ENCODE assay signal across 31 mouse cellular contexts in the genomic region with DNA sequence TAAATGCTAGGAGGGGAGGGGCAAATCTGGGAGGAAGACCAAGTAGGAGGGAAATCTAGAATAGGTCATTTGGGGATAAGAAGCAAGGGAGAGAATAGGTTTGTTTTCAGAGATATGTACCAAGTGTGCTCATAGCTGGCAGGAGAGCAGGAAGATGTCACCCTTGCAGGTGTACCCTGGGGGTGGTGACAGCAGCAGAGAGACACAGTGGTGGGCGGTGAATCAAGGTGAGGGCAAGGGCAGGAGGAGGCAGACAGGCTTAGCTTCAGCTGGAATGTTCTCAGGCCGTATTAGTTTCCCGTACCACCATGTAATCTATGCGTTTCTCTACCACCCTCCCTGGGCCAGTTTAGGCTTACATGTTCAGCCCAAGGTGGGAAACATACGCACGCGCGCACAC. TPM values are rescaled to one million over a fixed set of nuclear protein-coding genes. Genes with fewer than 3 reads are reported as not detected.
"Had no signal": no experiment of that assay in that cellular context is flagged by ENCODE, and none has a peak within 500 bp of the region (broad histone marks: within the 10 kb centered on the region; RNA-seq: fewer than 3 reads in every experiment).

No protein-coding gene starts in this region.

- H3K27ac ChIP-seq: heart, embryonic 15.5 days; hindbrain, embryonic 13.5 days; hindbrain, embryonic 15.5 days; hindbrain, postnatal 0 days; kidney, embryonic 15.5 days; kidney, postnatal 0 days; left cerebral cortex, adult 2 months; limb, embryonic 10.5 days; limb, embryonic 12.5 days; liver, embryonic 13.5 days; liver, embryonic 15.5 days had no signal

- H3K4me1 ChIP-seq: hindbrain, embryonic 13.5 days; hindbrain, embryonic 15.5 days; limb, embryonic 10.5 days; limb, embryonic 12.5 days; liver, embryonic 13.5 days; liver, embryonic 15.5 days had no signal

- H3K4me3 ChIP-seq: heart, embryonic 13.5 days; heart, embryonic 15.5 days; hindbrain, embryonic 13.5 days; hindbrain, embryonic 15.5 days; kidney, embryonic 15.5 days; layer of hippocampus, adult 2 months; left cerebral cortex, adult 2 months; limb, embryonic 10.5 days; limb, embryonic 12.5 days; liver, embryonic 13.5 days; liver, embryonic 15.5 days had no signal

- DNase-seq: gastrocnemius, postnatal 14 days; gastrocnemius, postnatal 36 days; heart, adult 18-20 months; heart, postnatal 36 days; kidney, adult 11 months; kidney, adult 2 months; kidney, adult 9 months; kidney, postnatal 25 days; kidney, postnatal 4 days; liver; liver, embryonic 13.5 days had no signal

- H3K27me3 ChIP-seq: heart, embryonic 13.5 days; heart, embryonic 15.5 days; hindbrain, embryonic 13.5 days; hindbrain, embryonic 15.5 days; kidney, embryonic 15.5 days had no signal

- H3K9ac ChIP-seq: heart, embryonic 13.5 days; heart, embryonic 15.5 days; hindbrain, embryonic 13.5 days; hindbrain, embryonic 15.5 days; kidney, embryonic 15.5 days; limb, embryonic 12.5 days; liver, embryonic 13.5 days; liver, embryonic 15.5 days had no signal

- H3K36me3 ChIP-seq: heart, embryonic 15.5 days; hindbrain, embryonic 13.5 days; hindbrain, embryonic 15.5 days; kidney, embryonic 15.5 days; limb, embryonic 10.5 days; limb, embryonic 12.5 days; liver, embryonic 13.5 days; liver, embryonic 15.5 days had no signal

- H3K9me3 ChIP-seq: heart, embryonic 13.5 days; heart, embryonic 15.5 days; hindbrain, embryonic 13.5 days; hindbrain, embryonic 15.5 days; kidney, embryonic 15.5 days; limb, embryonic 10.5 days; limb, embryonic 12.5 days; liver, embryonic 13.5 days; liver, embryonic 15.5 days had no signal

- ATAC-seq: hindbrain, postnatal 0 days; intestine, embryonic 16.5 days had no signal

- H3K4me2 ChIP-seq: heart, embryonic 11.5 days; heart, embryonic 13.5 days; heart, embryonic 15.5 days; hindbrain, embryonic 13.5 days; hindbrain, embryonic 15.5 days; kidney, embryonic 15.5 days; limb, embryonic 12.5 days; liver, embryonic 11.5 days; liver, embryonic 13.5 days; liver, embryonic 15.5 days had no signal

RNA-seq across cellular contexts. Expression of a gene that starts 22.3 kb away (rescaled TPM):
- total RNA-seq: hematopoietic stem cell, adult 5-6 weeks; layer of hippocampus, adult 2 months; layer of hippocampus, postnatal 10 days; layer of hippocampus, postnatal 25 days; left cerebral cortex, adult 2 months; left cerebral cortex, postnatal 14 days; left cerebral cortex, postnatal 36 days had no signal
- polyA plus RNA-seq: heart, embryonic 11.5 days; liver, embryonic 11.5 days; liver, embryonic 13.5 days; liver, embryonic 15.5 days had no signal

RNA-seq across cellular contexts. Expression of a gene that starts 41.0 kb away (rescaled TPM):
- total RNA-seq: gastrocnemius, postnatal 14 days; gastrocnemius, postnatal 36 days; heart, adult 18-20 months; hindbrain, postnatal 0 days; layer of hippocampus, postnatal 10 days; left cerebral cortex, postnatal 14 days had no signal
